Mouse (Mus musculus) MEL (cell line): ENCODE measurements around the gene Slc25a21. TPM values are rescaled to one million over a fixed set of nuclear protein-coding genes. Genes with fewer than 3 reads are reported as not detected.

ENCODE experiments used
- DNase-seq: peaks from one replicate; pipeline ENCODE4 v3.0.0; 2011; ENCODE audit warnings: low read depth, low spot score
- H3K27ac ChIP-seq: 2 replicates; pipeline ENCODE4 v1.5.1; 2012; ENCODE audit warnings: low read depth, mild to moderate bottlenecking, control low read depth, low read length, moderate library complexity; ENCODE audit not compliant: control insufficient read depth
- H3K27me3 ChIP-seq, 2 experiments: fragments of 150-350 bp in 1 of 2; sonication (generic) in 1 of 2; 2 replicates each; pipeline ENCODE4 v1.6.1; 2012; ENCODE audit warnings: low read length in 2 of 2, mild to moderate bottlenecking in 2 of 2, improper control_type of control experiment in 1 of 2, moderate library complexity in 1 of 2; ENCODE audit not compliant: insufficient read depth in 2 of 2, control insufficient read depth in 1 of 2
- H3K36me3 ChIP-seq, 2 experiments: 2 replicates each; pipeline ENCODE4 v1.6.1; 2012 to 2014; ENCODE audit warnings: low read length in 2 of 2, improper control_type of control experiment in 1 of 2, inconsistent platforms in 1 of 2, mild to moderate bottlenecking in 1 of 2; ENCODE audit not compliant: insufficient read depth in 2 of 2, control insufficient read depth in 1 of 2
- H3K4me1 ChIP-seq, 2 experiments: fragments of 150-350 bp in 1 of 2; sonication (generic) in 1 of 2; 2 replicates each; pipeline ENCODE4 v1.6.1; 2012; ENCODE audit warnings: low read length in 2 of 2, improper control_type of control experiment in 1 of 2, mild to moderate bottlenecking in 1 of 2; ENCODE audit not compliant: insufficient read depth in 2 of 2, control insufficient read depth in 1 of 2
- H3K4me3 ChIP-seq, 2 experiments: fragments of 150-350 bp in 1 of 2; sonication (generic) in 1 of 2; 2 replicates each; pipeline ENCODE4 v1.5.1; 2012; ENCODE audit warnings: low read depth in 2 of 2, low read length in 2 of 2, mild to moderate bottlenecking in 2 of 2, moderate library complexity in 2 of 2, control low read depth in 1 of 2, improper control_type of control experiment in 1 of 2; ENCODE audit not compliant: control insufficient read depth in 1 of 2, insufficient read depth in 1 of 2
- H3K79me2 ChIP-seq: 2 replicates; pipeline ENCODE4 v1.6.1; 2012; ENCODE audit warnings: mild to moderate bottlenecking, low read length, moderate library complexity; ENCODE audit not compliant: control insufficient read depth, poor library complexity, insufficient read depth
- H3K9ac ChIP-seq: 2 replicates; pipeline ENCODE4 v1.6.1; 2012; ENCODE audit warnings: low read depth, mild to moderate bottlenecking, control low read depth, low read length, moderate library complexity; ENCODE audit not compliant: control insufficient read depth, poor library complexity, severe bottlenecking
- H3K9me3 ChIP-seq: fragments of 150-350 bp; sonication (generic); replicated peaks from 2 replicates; pipeline ENCODE4 v1.6.1; 2012; ENCODE audit warnings: mild to moderate bottlenecking, low read length, improper control_type of control experiment, moderate library complexity; ENCODE audit not compliant: insufficient read depth
- CHD1 ChIP-seq: IDR thresholded peaks from 2 replicates; pipeline ENCODE4 v1.6.1; 2012; ENCODE audit warnings: low read depth, mild to moderate bottlenecking, inconsistent platforms, low read length, improper control_type of control experiment
- CHD2 ChIP-seq: IDR thresholded peaks from 2 replicates; pipeline ENCODE4 v1.6.1; 2011; ENCODE audit warnings: low read length, improper control_type of control experiment
- CTCF ChIP-seq, 3 experiments: IDR thresholded peaks in 2 of 3; conservative IDR thresholded peaks in 1 of 3; 2 replicates each; pipeline ENCODE4 v1.5.1; 2011 to 2012; ENCODE audit warnings: low read length in 3 of 3, low read depth in 2 of 3, mild to moderate bottlenecking in 2 of 3, improper control_type of control experiment in 1 of 3, inconsistent platforms in 1 of 3, mixed read lengths in 1 of 3, moderate library complexity in 1 of 3; ENCODE audit not compliant: control insufficient read depth in 1 of 3, insufficient read depth in 1 of 3, poor library complexity in 1 of 3, severe bottlenecking in 1 of 3
- E2F4 ChIP-seq: IDR thresholded peaks from 2 replicates; pipeline ENCODE4 v1.6.1; 2011; ENCODE audit warnings: low read depth, low read length, improper control_type of control experiment, borderline replicate concordance
- ELF1 ChIP-seq: IDR thresholded peaks from 2 replicates; pipeline ENCODE4 v1.6.1; 2014; ENCODE audit warnings: low read depth, mild to moderate bottlenecking, inconsistent platforms, low read length, improper control_type of control experiment, moderate library complexity
- EP300 ChIP-seq, 2 experiments: IDR thresholded peaks; 2 replicates each; pipeline ENCODE4 v1.6.1; 2011; ENCODE audit warnings: improper control_type of control experiment in 2 of 2, low read length in 2 of 2, low read depth in 1 of 2, mild to moderate bottlenecking in 1 of 2
- ETS1 ChIP-seq: IDR thresholded peaks from 2 replicates; pipeline ENCODE4 v1.6.1; 2012; ENCODE audit warnings: low read depth, mild to moderate bottlenecking, inconsistent platforms, low read length, improper control_type of control experiment, moderate library complexity
- GABPA ChIP-seq: IDR thresholded peaks from 2 replicates; pipeline ENCODE4 v1.6.1; 2012; ENCODE audit warnings: low read depth, mild to moderate bottlenecking, inconsistent platforms, low read length, improper control_type of control experiment, moderate library complexity
- HCFC1 ChIP-seq: IDR thresholded peaks from 2 replicates; pipeline ENCODE4 v1.6.1; 2012; ENCODE audit warnings: low read depth, mild to moderate bottlenecking, inconsistent platforms, low read length, improper control_type of control experiment, moderate library complexity
- KAT2A ChIP-seq: conservative IDR thresholded peaks from 2 replicates; pipeline ENCODE4 v1.6.1; 2012; ENCODE audit warnings: low read depth, low read length, improper control_type of control experiment, inconsistent platforms
- MAFK ChIP-seq: IDR thresholded peaks from 2 replicates; pipeline ENCODE4 v1.6.1; 2011; ENCODE audit warnings: low read depth, mild to moderate bottlenecking, low read length, improper control_type of control experiment, borderline replicate concordance
- MXI1 ChIP-seq: IDR thresholded peaks from 2 replicates; pipeline ENCODE4 v1.6.1; 2011; ENCODE audit warnings: mild to moderate bottlenecking, low read depth, low read length, improper control_type of control experiment
- MYB ChIP-seq: IDR thresholded peaks from 2 replicates; pipeline ENCODE4 v1.6.1; 2011; ENCODE audit warnings: mild to moderate bottlenecking, low read depth, low read length, improper control_type of control experiment
- MYC ChIP-seq: IDR thresholded peaks from 2 replicates; pipeline ENCODE4 v1.6.1; 2011; ENCODE audit warnings: low read depth, mild to moderate bottlenecking, low read length, improper control_type of control experiment, moderate library complexity
- NELFE ChIP-seq: IDR thresholded peaks from 2 replicates; pipeline ENCODE4 v1.6.1; 2011; ENCODE audit warnings: low read depth, low read length, improper control_type of control experiment
- NRF1 ChIP-seq: IDR thresholded peaks from 2 replicates; pipeline ENCODE4 v1.6.1; 2014; ENCODE audit warnings: low read depth, mild to moderate bottlenecking, inconsistent platforms, low read length, improper control_type of control experiment, moderate library complexity; ENCODE audit not compliant: poor library complexity, insufficient read depth, severe bottlenecking
- POLR2AphosphoS2 ChIP-seq: IDR thresholded peaks from 2 replicates; pipeline ENCODE4 v1.6.1; 2011; ENCODE audit warnings: low read length, improper control_type of control experiment
- POLR2AphosphoS5 ChIP-seq: IDR thresholded peaks from 2 replicates; pipeline ENCODE4 v1.6.1; 2012; ENCODE audit warnings: low read depth, borderline replicate concordance, mild to moderate bottlenecking, inconsistent platforms, low read length, moderate library complexity, mixed read lengths
- SIN3A ChIP-seq: IDR thresholded peaks from 2 replicates; pipeline ENCODE4 v1.6.1; 2012; ENCODE audit warnings: low read length, improper control_type of control experiment, inconsistent platforms
- SMC3 ChIP-seq: IDR thresholded peaks from 2 replicates; pipeline ENCODE4 v1.6.1; 2011; ENCODE audit warnings: low read depth, low read length, improper control_type of control experiment
- TAL1 ChIP-seq: IDR thresholded peaks from 2 replicates; pipeline ENCODE4 v1.6.1; 2012; ENCODE audit warnings: mild to moderate bottlenecking, inconsistent platforms, low read length, moderate library complexity, mixed read lengths
- TCF12 ChIP-seq: IDR thresholded peaks from 2 replicates; pipeline ENCODE4 v1.6.1; 2014; ENCODE audit warnings: low read depth, mild to moderate bottlenecking, inconsistent platforms, low read length, improper control_type of control experiment, moderate library complexity
- USF1 ChIP-seq: IDR thresholded peaks from 2 replicates; pipeline ENCODE4 v1.6.1; 2014; ENCODE audit warnings: low read depth, mild to moderate bottlenecking, inconsistent platforms, low read length, improper control_type of control experiment, moderate library complexity
- USF2 ChIP-seq, 2 experiments: IDR thresholded peaks; 2 replicates each; pipeline ENCODE4 v1.6.1; 2011 to 2012; ENCODE audit warnings: improper control_type of control experiment in 2 of 2, low read length in 2 of 2, borderline replicate concordance in 1 of 2, inconsistent platforms in 1 of 2, low read depth in 1 of 2, mild to moderate bottlenecking in 1 of 2; ENCODE audit not compliant: insufficient read depth in 1 of 2
- ZMIZ1 ChIP-seq: IDR thresholded peaks from 2 replicates; pipeline ENCODE4 v1.6.1; 2012; ENCODE audit warnings: low read depth, mild to moderate bottlenecking, inconsistent platforms, low read length, improper control_type of control experiment, moderate library complexity
- polyA plus RNA-seq, 2 experiments: library from polyadenylated mRNA; stranded (reverse) in 1 of 2; unstranded in 1 of 2; fragments of >175 nt in 1 of 2; fragments of >200 nt in 1 of 2; gene quantifications; 2 replicates each; pipeline versions ENCODE4 v1.2.1 to v1.2.4; 2012; ENCODE audit warnings: low replicate concordance in 2 of 2, low read depth in 1 of 2; ENCODE audit not compliant: insufficient read length in 2 of 2, insufficient read depth in 1 of 2, missing spikeins in 1 of 2
- total RNA-seq: library from RNA; depleted of rRNA; stranded (reverse); fragments of 300-350 nt; gene quantifications from 2 replicates; pipeline ENCODE4 v1.2.3, GENCODE M21; 2012

Slc25a21 gene
- total and polyA plus RNA-seq, 3 experiments, result 14.7 to 18.3 TPM; not detected in 1

DNA sequence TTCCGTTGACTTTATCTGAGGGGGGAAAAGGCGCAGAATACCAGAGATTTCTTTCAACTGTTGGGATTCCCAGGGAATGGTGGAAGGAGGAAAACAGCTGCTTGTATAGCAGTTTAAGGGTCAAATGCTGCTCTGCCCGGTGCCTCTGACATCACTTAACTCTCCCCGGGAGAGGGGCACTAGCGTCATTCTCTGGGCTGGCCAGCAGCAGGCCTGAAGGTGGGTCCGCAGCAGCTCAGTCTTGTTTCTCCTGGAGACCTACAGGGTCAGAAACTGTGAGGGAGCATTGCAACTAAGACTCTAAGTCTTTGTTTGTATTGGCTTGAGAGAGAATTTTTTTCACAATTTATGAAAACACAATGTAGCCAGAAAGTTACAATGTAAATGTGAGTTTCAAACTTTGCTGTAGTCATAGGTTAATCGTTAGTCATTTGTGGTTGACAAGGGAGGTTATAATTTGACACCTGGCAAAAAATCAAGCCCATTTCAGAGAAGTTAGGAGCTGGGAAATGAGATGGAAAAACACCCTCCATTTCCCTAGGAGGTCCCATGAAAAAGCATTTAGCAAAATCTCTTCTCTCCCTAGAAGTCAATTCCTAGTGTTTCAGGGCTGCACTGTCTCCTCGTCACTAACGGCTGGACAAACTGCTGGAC lies 291.5 kb downstream of the Slc25a21 start:
- Histone ChIP-seq H3K27ac (no peak overlapping the region), H3K79me2 (no peaks in the 10 kb centered on the region), H3K27me3 (no peaks in the 10 kb centered on the region), H3K4me1 (no peaks in the 10 kb centered on the region), H3K9ac (no peak overlapping the region), H3K4me3 (no peak overlapping the region), H3K9me3 (no peaks in the 10 kb centered on the region), H3K36me3 (no peaks in the 10 kb centered on the region)
- TF ChIP-seq ELF1 (no peak), GABPA (no peak), NELFE (no peak), CHD2 (no peak), MYC (no peak), MXI1 (no peak), POLR2AphosphoS2 (no peak), USF1 (no peak), E2F4 (no peak), EP300 (IDR thresholded peaks at IDR 0.05; ENCODE audit: low read depth in 1 of 2, low read length in 2 of 2) (no peak), CHD1 (no peak), CTCF (IDR thresholded peaks at IDR 0.05 in 2 of 3, conservative IDR thresholded peaks at IDR 0.05 in 1 of 3; ENCODE audit: control insufficient read depth in 1 of 3, insufficient read depth in 1 of 3, low read depth in 2 of 3, low read length in 3 of 3, poor library complexity in 1 of 3, severe bottlenecking in 1 of 3) (no peak), SIN3A (no peak), KAT2A (no peak), USF2 (IDR thresholded peaks at IDR 0.05; ENCODE audit: borderline replicate concordance in 1 of 2, insufficient read depth in 1 of 2, low read depth in 1 of 2, low read length in 2 of 2) (no peak), SMC3 (no peak), POLR2AphosphoS5 (no peak)
- no peak for DNase-seq

DNA sequence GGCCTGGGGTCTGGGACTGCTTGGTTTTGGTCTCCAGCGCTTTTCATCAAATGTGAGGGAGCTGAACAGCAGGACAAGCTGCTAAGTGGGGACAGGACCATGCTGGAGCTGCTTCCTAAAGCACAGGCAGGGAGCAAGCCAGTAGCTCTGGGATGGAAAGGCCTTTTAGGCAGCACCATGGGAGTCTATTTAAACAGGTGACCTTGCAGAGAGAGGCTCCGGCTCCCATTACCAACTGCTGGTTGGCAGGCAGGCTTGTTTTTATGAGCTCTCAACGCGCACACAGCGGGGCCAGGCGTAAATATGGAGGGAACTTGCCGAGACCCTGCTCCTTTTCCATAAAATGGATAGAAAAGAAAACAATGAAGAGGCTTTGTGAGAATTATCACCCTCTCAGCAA lies 292.1 kb downstream of the Slc25a21 start:
- no peaks in the 10 kb centered on the region for H3K36me3 ChIP-seq
- DNase-seq, result no peak
- no peak for TF ChIP-seq GABPA
- no peak for TF ChIP-seq NELFE
- no peak for TF ChIP-seq CTCF (IDR thresholded peaks at IDR 0.05 in 2 of 3, conservative IDR thresholded peaks at IDR 0.05 in 1 of 3; ENCODE audit: control insufficient read depth in 1 of 3, insufficient read depth in 1 of 3, low read depth in 2 of 3, low read length in 3 of 3, poor library complexity in 1 of 3, severe bottlenecking in 1 of 3)
- TF ChIP-seq KAT2A, result no peak
- TF ChIP-seq MAFK, result no peak
- TF ChIP-seq TCF12, result no peak
- no peak for TF ChIP-seq NRF1
- no peak for TF ChIP-seq TAL1
- no peak for TF ChIP-seq SMC3
- TF ChIP-seq USF1, result no peak
- no peak for TF ChIP-seq MYB
- TF ChIP-seq MYC, result no peak
- TF ChIP-seq HCFC1, result no peak
- no peak for TF ChIP-seq ETS1
- TF ChIP-seq ZMIZ1, result no peak

More for the DNA sequence above, 292.1 kb downstream of the Slc25a21 start:
- Histone ChIP-seq H3K79me2 (no peaks in the 10 kb centered on the region), H3K27ac (no peak overlapping the region), H3K27me3 (no peaks in the 10 kb centered on the region), H3K9me3 (no peaks in the 10 kb centered on the region), H3K4me1 (no peaks in the 10 kb centered on the region), H3K9ac (no peak overlapping the region), H3K4me3 (no peak overlapping the region)
